Mouse (Mus musculus) colon, adult 2 months (tissue): ENCODE measurements around the gene Rpl21. TPM values are rescaled to one million over a fixed set of nuclear protein-coding genes. Genes with fewer than 3 reads are reported as not detected.

Experiments used
- polyA plus RNA-seq: library from polyadenylated mRNA; depleted of rRNA; stranded (reverse); fragments of >200 nt; gene quantifications from 2 replicates; pipeline ENCODE4 v1.2.3, GENCODE M21; 2012; rRNA removed

Gene Rpl21
- polyA plus RNA-seq: 29.5 and 45.6 TPM in 2 replicates

GRCm38 (mm10) chr5:146832769-146833448 is at the start of gene Rpl21:
Gene Rpl21, plus strand, starts transcription at chr5:146832890.

GRCm38 (mm10) chr5:146794853-146795252 is 37.8 kb upstream of the Rpl21 start, which contains the start of gene Usp12:
Gene Usp12, minus strand, starts transcription at chr5:146795006.

GRCm38 (mm10) chr5:146844945-146845365 is 12.3 kb downstream of the Rpl21 start, which contains the start of gene Rasl11a:
Gene Rasl11a, plus strand, starts transcription at chr5:146845071.

Other genes with a start within 250 kb of the Rpl21 start
- 0.07 TPM in 1 of 2 replicates, not detected in the other for gene Gpr12, start 247.7 kb upstream of the Rpl21 start, polyA plus RNA-seq
- gene Usp12, start 37.9 kb upstream of the Rpl21 start, polyA plus RNA-seq: 14.6 and 15.0 TPM in 2 replicates
- gene Rasl11a, start 12.2 kb downstream of the Rpl21 start, polyA plus RNA-seq: 6.6 and 8.5 TPM in 2 replicates
- gene Gtf3a, start 115.8 kb downstream of the Rpl21 start, polyA plus RNA-seq: 87.2 and 115 TPM in 2 replicates
- gene Mtif3, start 130.9 kb downstream of the Rpl21 start, polyA plus RNA-seq: 16.9 TPM in 2 replicates
- 34.3 and 48.1 TPM in 2 replicates for gene Lnx2, start 243.7 kb downstream of the Rpl21 start, polyA plus RNA-seq
- gene Polr1d, start 244.2 kb downstream of the Rpl21 start, polyA plus RNA-seq: 46.3 and 54.5 TPM in 2 replicates